Mouse (Mus musculus): Measurements from ENCODE around the gene Slc13a3. TPM values are rescaled to one million over a fixed set of nuclear protein-coding genes. Genes with fewer than 3 reads are reported as not detected.
A peak's percentile ranks its signal among the peaks of the same experiment; 100 is the strongest.

The Slc13a3 gene
- polyA plus RNA-seq, 1 experiment from 2014 or later, result 11.9 TPM

- Histone ChIP-seq H3K27me3 (no peaks in the 10 kb centered on the region), H3K9me3 (replicated peaks) (no peaks in the 10 kb centered on the region), H3K4me2 (no peak overlapping the region), H3K4me3 (replicated peaks) (no peak overlapping the region), H3K4me1 (replicated peaks) (peaks cover 21% of the 10 kb centered on the region; the same call in 1 of the 2 replicates), H3K27ac (replicated peaks) (no peak overlapping the region), H3K36me3 (replicated peaks) (no peaks in the 10 kb centered on the region), H3K9ac (no peak overlapping the region)
- ATAC-seq (ENCODE audit: insufficient read depth), result no peak
- 52% methylated on average over 3 of the region's 3 CpGs for WGBS (ENCODE audit: insufficient replicate concordance)
These were observed 59.1 kb downstream of the Slc13a3 start for GRCm38 (mm10) chr2:165413884-165414283.

DNA sequence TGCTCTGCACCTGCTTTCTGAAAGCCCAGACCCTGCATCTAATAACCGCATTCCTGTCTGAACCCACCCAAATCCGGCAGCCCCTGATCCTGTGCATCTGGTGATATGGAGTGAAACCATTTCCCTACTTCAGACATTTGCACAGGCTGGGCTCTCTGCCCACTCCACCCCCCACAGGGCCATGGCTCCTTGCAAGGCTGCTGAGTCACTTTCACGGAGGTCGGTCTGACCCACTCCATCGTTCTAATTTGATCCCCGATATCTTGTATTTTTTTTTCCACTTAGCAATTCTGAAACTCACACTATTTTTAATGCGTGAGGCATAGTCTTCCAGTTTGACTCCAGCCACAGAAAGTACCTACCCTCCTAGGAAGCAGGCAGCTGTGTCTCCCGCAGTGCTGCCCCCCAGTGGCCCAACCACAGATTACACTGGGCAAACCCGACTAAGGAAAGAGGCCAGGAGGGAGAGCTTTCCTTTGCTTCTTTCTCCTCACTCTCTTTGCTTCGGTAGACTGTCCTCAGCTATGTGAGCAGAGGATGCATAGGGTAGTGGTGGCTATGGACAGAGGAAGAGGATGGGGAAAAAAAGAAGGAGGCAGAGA lies 65.2 kb downstream of the Slc13a3 start:
- Histone ChIP-seq H3K4me3 (replicated peaks) (no peak overlapping the region), H3K27ac (replicated peaks) (no peak overlapping the region), H3K27me3 (no peaks in the 10 kb centered on the region), H3K9me3 (replicated peaks) (no peaks in the 10 kb centered on the region), H3K36me3 (replicated peaks) (no peaks in the 10 kb centered on the region), H3K4me2 (no peak overlapping the region), H3K9ac (no peak overlapping the region), H3K4me1 (replicated peaks) (peaks cover 25% of the 10 kb centered on the region)
- WGBS (ENCODE audit: insufficient replicate concordance), result 40% methylated on average over 10 of the region's 10 CpGs
- ATAC-seq (ENCODE audit: insufficient read depth), result no peak

DNA sequence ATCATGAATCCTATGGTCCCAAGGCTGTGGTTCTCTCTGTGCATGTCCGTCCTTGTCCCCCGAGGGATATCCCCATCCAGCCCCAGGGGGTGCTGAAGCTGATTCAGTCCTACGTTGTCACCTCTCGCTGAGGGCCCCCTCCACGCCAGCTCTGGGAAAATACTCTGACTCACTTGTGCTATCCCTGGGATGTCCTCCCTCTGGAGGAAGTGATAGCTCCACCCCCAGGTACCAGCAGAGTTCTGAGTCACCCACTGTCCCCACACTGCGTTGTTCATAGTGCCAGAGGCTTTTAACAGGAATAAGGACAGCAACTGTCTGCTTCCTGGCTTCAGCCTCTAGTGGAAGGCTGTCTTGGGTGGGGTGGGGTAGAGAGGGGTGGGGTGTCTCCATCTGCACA lies 67.7 kb downstream of the Slc13a3 start:
- H3K9ac ChIP-seq, result no peak overlapping the region
- no peak overlapping the region for H3K4me2 ChIP-seq
- 12% methylated on average over 6 of the region's 6 CpGs for WGBS (ENCODE audit: insufficient replicate concordance)
- H3K27ac ChIP-seq (replicated peaks), result peak overlapping the region; percentile 72
- no peaks in the 10 kb centered on the region for H3K27me3 ChIP-seq
- H3K9me3 ChIP-seq (replicated peaks), result no peaks in the 10 kb centered on the region
- H3K36me3 ChIP-seq (replicated peaks), result no peaks in the 10 kb centered on the region
- H3K4me3 ChIP-seq (replicated peaks), result no peak overlapping the region
- peak; percentile 45 for ATAC-seq (ENCODE audit: insufficient read depth)
- peaks cover 42% of the 10 kb centered on the region for H3K4me1 ChIP-seq (replicated peaks)

- H3K4me2 ChIP-seq, result no peak overlapping the region
- no peaks in the 10 kb centered on the region for H3K9me3 ChIP-seq (replicated peaks)
- peak; percentile 85 for ATAC-seq (ENCODE audit: insufficient read depth)
- no peak overlapping the region for H3K9ac ChIP-seq
- H3K27me3 ChIP-seq, result no peaks in the 10 kb centered on the region
- no peaks in the 10 kb centered on the region for H3K36me3 ChIP-seq (replicated peaks)
- H3K4me1 ChIP-seq (replicated peaks), result peaks cover 42% of the 10 kb centered on the region
- 16% methylated on average over 9 of the region's 9 CpGs for WGBS (ENCODE audit: insufficient replicate concordance)
- H3K27ac ChIP-seq (replicated peaks), result peak overlapping the region; percentile 72
- H3K4me3 ChIP-seq (replicated peaks), result no peak overlapping the region
These were observed 68.1 kb downstream of the Slc13a3 start for GRCm38 (mm10) chr2:165404951-165405350.

DNA sequence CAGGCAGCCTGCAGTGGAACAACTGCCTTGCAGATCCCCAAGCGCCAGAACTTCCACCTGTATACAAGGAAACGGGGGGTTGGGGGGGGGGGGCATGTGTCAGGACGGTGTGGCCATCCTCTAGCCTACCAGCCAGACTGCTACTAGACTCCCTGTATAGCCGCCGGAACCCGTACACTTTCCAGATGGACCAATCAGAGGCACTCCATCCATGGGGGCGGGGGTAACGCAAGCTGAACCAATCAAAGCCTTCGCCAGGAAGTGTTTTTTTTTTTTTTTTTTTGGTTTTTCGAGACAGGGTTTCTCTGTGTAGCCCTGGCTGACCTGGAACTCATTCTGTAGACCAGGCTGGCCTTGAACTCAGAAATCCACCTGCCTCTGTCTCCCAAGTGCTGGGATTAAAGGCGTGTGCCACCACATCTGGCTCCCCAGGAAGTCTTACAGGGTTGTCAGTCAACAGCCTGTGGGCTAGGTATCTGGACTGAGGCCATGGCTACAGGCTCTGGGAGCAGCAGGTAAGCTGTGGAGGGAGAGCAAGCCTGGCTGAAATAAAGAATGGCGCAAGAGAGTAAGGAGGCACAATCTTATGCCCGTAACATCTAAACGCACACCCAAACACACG lies 74.8 kb downstream of the Slc13a3 start:
- no peak for ATAC-seq (ENCODE audit: insufficient read depth)
- Histone ChIP-seq H3K4me1 (replicated peaks) (peaks cover 34% of the 10 kb centered on the region), H3K9ac (no peak overlapping the region), H3K9me3 (replicated peaks) (no peaks in the 10 kb centered on the region), H3K4me3 (replicated peaks) (no peak overlapping the region), H3K27me3 (no peaks in the 10 kb centered on the region), H3K4me2 (no peak overlapping the region), H3K27ac (replicated peaks) (no peak overlapping the region), H3K36me3 (replicated peaks) (no peaks in the 10 kb centered on the region)
- 62% methylated on average over 15 of the region's 15 CpGs for WGBS (ENCODE audit: insufficient replicate concordance)

GRCm38 (mm10) chr2:165397502-165398163 lies 75.4 kb downstream of the Slc13a3 start:
- ATAC-seq (ENCODE audit: insufficient read depth), result no peak
- Histone ChIP-seq H3K4me2 (no peak overlapping the region), H3K27me3 (no peaks in the 10 kb centered on the region), H3K27ac (replicated peaks) (0 out of 2 replicates have a peak overlapping the region, but pooled peaks have one; percentile 9), H3K9ac (no peak overlapping the region), H3K36me3 (replicated peaks) (no peaks in the 10 kb centered on the region), H3K4me1 (replicated peaks) (peaks cover 30% of the 10 kb centered on the region), H3K4me3 (replicated peaks) (no peak overlapping the region), H3K9me3 (replicated peaks) (no peaks in the 10 kb centered on the region)
- 73% methylated on average over 23 of the region's 23 CpGs for WGBS (ENCODE audit: insufficient replicate concordance)

DNA sequence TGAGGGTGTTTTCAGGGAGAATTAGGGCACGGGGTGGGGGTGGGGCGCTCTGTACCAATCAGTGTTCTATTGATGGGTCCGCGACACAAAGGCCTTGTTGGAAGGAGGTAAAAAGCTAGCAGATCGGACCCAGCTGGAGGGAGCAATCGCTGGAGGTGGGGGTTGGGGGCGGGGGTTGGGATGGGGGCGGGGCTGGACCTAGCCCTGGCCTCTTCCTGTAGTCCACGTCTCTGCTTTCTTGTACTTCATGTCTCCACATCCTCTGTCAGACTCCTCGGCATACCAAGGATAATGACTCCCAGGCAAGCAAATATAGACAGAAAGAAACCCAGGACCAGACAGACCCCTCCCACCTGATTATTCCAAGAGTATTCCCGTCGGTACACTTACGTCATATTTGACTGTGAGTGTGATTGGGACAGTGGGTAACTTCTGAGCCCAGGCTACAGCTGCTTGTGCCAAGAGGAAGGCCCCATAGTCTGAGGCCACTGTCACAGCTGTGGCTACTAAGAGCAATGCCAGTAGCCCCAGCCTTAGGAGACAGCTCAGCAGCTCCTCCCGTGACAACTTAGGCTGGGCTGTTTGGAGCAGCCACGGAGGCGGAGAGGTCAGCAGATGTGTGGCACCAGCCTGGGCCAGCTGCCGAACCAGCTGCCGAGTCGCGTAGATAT lies 76.1 kb downstream of the Slc13a3 start:
- no peak overlapping the region for H3K4me3 ChIP-seq (replicated peaks)
- 55% methylated on average over 20 of the region's 20 CpGs for WGBS (ENCODE audit: insufficient replicate concordance)
- ATAC-seq (ENCODE audit: insufficient read depth), result no peak
- H3K9me3 ChIP-seq (replicated peaks), result no peaks in the 10 kb centered on the region
- no peak overlapping the region for H3K4me2 ChIP-seq
- H3K36me3 ChIP-seq (replicated peaks), result no peaks in the 10 kb centered on the region
- H3K9ac ChIP-seq, result no peak overlapping the region
- H3K27me3 ChIP-seq, result no peaks in the 10 kb centered on the region
- H3K27ac ChIP-seq (replicated peaks), result 0 out of 2 replicates have a peak overlapping the region, but pooled peaks have one; percentile 9
- peaks cover 27% of the 10 kb centered on the region for H3K4me1 ChIP-seq (replicated peaks)

DNA sequence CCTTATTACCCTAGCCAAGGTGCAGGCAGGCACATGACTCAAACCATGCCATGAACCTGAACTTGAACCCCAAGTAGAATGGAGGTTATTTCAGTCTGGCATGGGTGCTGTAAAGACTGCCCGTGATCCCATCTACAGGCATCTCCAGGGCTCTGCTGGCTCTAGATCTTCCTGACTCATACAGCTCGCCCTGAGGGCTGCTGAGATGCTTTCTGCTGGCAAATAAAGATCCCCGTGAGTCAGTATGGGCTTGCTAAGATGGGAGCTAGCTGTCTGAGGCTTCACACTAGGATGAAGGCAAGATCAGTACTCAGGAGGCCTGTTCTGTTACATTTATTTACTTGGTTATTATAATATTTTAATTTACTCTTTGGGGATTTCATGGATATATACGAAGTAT lies 80.9 kb downstream of the Slc13a3 start:
- no peak overlapping the region for H3K4me3 ChIP-seq (replicated peaks)
- no peaks in the 10 kb centered on the region for H3K36me3 ChIP-seq (replicated peaks)
- peaks cover 7% of the 10 kb centered on the region; the same call in 1 of the 2 replicates for H3K4me1 ChIP-seq (replicated peaks)
- no peak for ATAC-seq (ENCODE audit: insufficient read depth)
- H3K9ac ChIP-seq, result no peak overlapping the region
- WGBS (ENCODE audit: insufficient replicate concordance), result 58% methylated on average over 4 of the region's 4 CpGs
- peaks cover 10% of the 10 kb centered on the region for H3K27me3 ChIP-seq
- no peaks in the 10 kb centered on the region for H3K9me3 ChIP-seq (replicated peaks)
- no peak overlapping the region for H3K27ac ChIP-seq (replicated peaks)
- no peak overlapping the region for H3K4me2 ChIP-seq

GRCm38 (mm10) chr2:165391561-165391960 lies 81.5 kb downstream of the Slc13a3 start:
- H3K4me2 ChIP-seq, result no peak overlapping the region
- H3K9ac ChIP-seq, result no peak overlapping the region
- H3K27ac ChIP-seq (replicated peaks), result no peak overlapping the region
- no peaks in the 10 kb centered on the region for H3K36me3 ChIP-seq (replicated peaks)
- ATAC-seq (ENCODE audit: insufficient read depth), result no peak
- peaks cover 10% of the 10 kb centered on the region for H3K27me3 ChIP-seq
- no peaks in the 10 kb centered on the region for H3K9me3 ChIP-seq (replicated peaks)
- H3K4me3 ChIP-seq (replicated peaks), result no peak overlapping the region
- peaks cover 2% of the 10 kb centered on the region; the same call in 1 of the 2 replicates for H3K4me1 ChIP-seq (replicated peaks)
- 12% methylated on average over 8 of the region's 8 CpGs for WGBS (ENCODE audit: insufficient replicate concordance)

GRCm38 (mm10) chr2:165389299-165389952 lies 83.6 kb downstream of the Slc13a3 start:
- no peak overlapping the region for H3K4me3 ChIP-seq (replicated peaks)
- H3K27ac ChIP-seq (replicated peaks), result peak overlapping the region; percentile 45
- H3K9me3 ChIP-seq (replicated peaks), result no peaks in the 10 kb centered on the region
- H3K9ac ChIP-seq, result no peak overlapping the region
- 0 out of 2 replicates have a peak, but pooled peaks cover 3% of the 10 kb centered on the region for H3K36me3 ChIP-seq (replicated peaks)
- no peaks in the 10 kb centered on the region; the same call in 1 of the 2 replicates for H3K4me1 ChIP-seq (replicated peaks)
- H3K27me3 ChIP-seq, result peaks cover 10% of the 10 kb centered on the region
- WGBS (ENCODE audit: insufficient replicate concordance), result 48% methylated on average over 6 of the region's 6 CpGs
- H3K4me2 ChIP-seq, result no peak overlapping the region
- ATAC-seq (ENCODE audit: insufficient read depth), result peak; percentile 50; the same call in 1 of the 2 replicates

All from liver, embryonic 15.5 days (tissue).